Mouse (Mus musculus) leukemia stem cell, adult 10-12 weeks (primary cell): Measurements from ENCODE around the gene Haus3. TPM values are rescaled to one million over a fixed set of nuclear protein-coding genes. Genes with fewer than 3 reads are reported as not detected.

Source experiments
- polyA plus RNA-seq: library from polyadenylated mRNA; stranded (reverse); fragments of >175 nt; gene quantifications from 2 replicates; pipeline ENCODE4 v1.2.3, GENCODE M21; 2012; ENCODE audit warnings: low replicate concordance

The Haus3 gene
- polyA plus RNA-seq, result 0.23 and 0.92 TPM in 2 replicates

DNA sequence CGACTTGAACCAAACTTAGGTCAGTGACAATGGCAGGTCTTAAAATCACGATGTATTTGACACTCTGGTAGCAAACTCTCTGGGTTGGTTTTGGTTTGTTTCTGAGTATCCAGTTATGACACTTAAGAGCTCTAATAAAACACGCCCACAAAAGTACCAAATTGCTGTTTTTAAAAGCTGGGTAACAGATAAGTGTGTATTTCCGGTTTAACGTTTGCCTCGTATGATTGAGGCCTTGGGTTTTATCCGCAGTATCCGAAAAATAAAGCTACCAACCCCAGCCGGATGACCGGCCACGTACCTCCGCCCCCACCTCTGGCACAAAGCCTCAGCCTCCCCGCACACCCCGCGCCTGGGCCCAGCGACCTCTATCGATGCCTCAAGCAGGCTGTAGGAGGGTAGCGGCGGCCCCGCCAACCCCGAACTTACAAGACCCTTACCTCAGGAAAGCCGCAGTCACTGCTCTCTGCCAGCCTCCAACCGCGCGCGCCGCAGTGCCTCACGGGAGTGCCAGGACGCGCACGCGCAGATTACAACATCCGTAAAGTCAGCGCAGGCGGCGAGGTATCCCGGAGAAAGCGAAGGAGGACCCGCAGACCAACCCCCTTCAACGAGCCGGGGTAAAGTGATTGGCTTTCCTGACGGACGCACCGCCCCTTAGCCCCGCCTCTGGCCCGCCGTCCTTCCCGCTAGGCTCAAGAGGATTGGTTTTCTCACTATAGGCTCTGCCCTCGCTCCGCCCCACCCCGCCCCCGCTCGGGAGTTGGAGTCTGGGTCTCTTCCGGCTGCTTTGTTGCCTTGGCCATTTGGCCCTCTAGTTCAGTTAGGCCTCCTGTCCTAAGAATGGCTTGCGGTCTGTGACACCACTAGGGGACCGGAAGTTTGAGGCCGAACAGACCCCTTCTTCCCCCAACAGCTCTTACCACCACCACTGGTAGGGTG, at the start of gene Haus3, which contains the start of gene Poln:
TSS of gene Haus3 (minus strand) at position 578 of the 942 bp plus-strand sequence.
TSS of gene Poln (minus strand) at position 499 of the 942 bp plus-strand sequence.

DNA sequence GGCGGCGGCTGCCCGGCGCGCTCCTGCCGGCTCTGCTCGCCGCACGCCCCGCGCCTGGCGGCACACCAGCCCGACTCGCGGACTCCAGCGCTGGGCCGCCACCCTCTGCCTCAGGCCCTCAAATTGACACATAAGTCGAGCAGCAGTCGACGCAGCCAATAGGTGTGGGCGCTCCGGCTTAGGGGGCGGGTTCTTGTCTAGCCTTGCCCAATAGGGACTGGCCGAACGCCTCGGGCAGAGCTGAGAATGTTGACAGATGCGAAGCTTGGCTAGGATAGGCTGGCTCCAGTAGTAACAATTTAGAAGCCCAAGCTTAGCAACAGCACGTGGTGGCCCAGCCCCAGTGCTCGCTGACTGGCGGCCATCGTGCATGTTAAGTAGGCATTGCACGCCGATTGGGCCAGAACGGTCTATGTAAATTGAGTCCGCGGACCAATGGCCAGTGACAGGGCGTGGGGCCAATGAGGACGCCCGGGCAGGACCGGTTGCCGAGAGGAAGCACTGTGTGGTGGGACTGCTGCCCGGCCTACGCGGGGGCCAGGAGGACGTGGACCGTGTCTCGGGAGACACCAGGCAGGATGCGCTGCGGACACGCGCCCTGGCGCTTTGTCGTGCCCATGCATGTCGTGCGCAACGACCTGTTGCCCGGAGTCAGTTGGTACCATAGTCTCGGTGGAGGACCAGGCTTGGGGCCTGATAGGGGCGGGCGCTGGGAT, 18.4 kb upstream of the Haus3 start, which contains the start of gene Mxd4:
TSS of gene Mxd4 (minus strand) at position 120 of the 716 bp plus-strand sequence.

Other genes with a start within 250 kb of the Haus3 start
- 20.6 and 79.3 TPM in 2 replicates for gene Nelfa, start 233.1 kb downstream of the Haus3 start, polyA plus RNA-seq
- 5.4 and 14.8 TPM in 2 replicates for gene Gm1673, start 186.1 kb downstream of the Haus3 start, polyA plus RNA-seq
- 2.6 and 2.7 TPM in 2 replicates for gene Nat8l, start 173.5 kb downstream of the Haus3 start, polyA plus RNA-seq
- gene Poln, start 79 bp downstream of the Haus3 start, polyA plus RNA-seq, result 0.15 TPM in 1 of 2 replicates, not detected in the other
- gene Mxd4, start 18.2 kb upstream of the Haus3 start, polyA plus RNA-seq, result 18.2 and 32.0 TPM in 2 replicates
- 0.71 and 1.8 TPM in 2 replicates for gene Zfyve28, start 118.9 kb upstream of the Haus3 start, polyA plus RNA-seq
- not detected in 2 replicates for gene Cfap99, start 119.1 kb upstream of the Haus3 start, polyA plus RNA-seq
- gene Rnf4, start 166.8 kb upstream of the Haus3 start, polyA plus RNA-seq, result 12.1 and 21.7 TPM in 2 replicates
- gene Fam193a, start 200.4 kb upstream of the Haus3 start, polyA plus RNA-seq, result 15.1 and 17.8 TPM in 2 replicates